Mouse (Mus musculus) forebrain, embryonic 11.5 days (tissue): ENCODE results near the gene Snrpd2. TPM values are rescaled to one million over a fixed set of nuclear protein-coding genes. Genes with fewer than 3 reads are reported as not detected.
A peak's percentile ranks its signal among the peaks of the same experiment; 100 is the strongest.

ENCODE experiments used
- ATAC-seq: fragments of 200-750 bp; cut with Nextera tagmentation; replicated peaks from 2 replicates; pipeline ENCODE4 v1.8.0; 2017; ENCODE audit warnings: moderate TSS enrichment; ENCODE audit not compliant: low FRiP score
- DNase-seq: peaks from one replicate; pipeline ENCODE4 v3.0.0-alpha.2; 2017; ENCODE audit warnings: low spot score
- H3K27ac ChIP-seq: fragments of 300-500 bp; sonication (generic); 2 replicates; pipeline ENCODE4 v1.5.1; 2014; ENCODE audit warnings: low read depth, low read length
- H3K27me3 ChIP-seq: fragments of 300-500 bp; sonication (generic); 2 replicates; pipeline ENCODE4 v1.6.1; 2014; ENCODE audit warnings: mild to moderate bottlenecking, low read length, mixed read lengths; ENCODE audit not compliant: control insufficient read depth, insufficient read depth
- H3K36me3 ChIP-seq: fragments of 300-500 bp; sonication (generic); 2 replicates; pipeline ENCODE4 v1.6.1; 2014; ENCODE audit warnings: mild to moderate bottlenecking, low read length, moderate library complexity, mixed read lengths; ENCODE audit not compliant: control insufficient read depth, insufficient read depth
- H3K4me1 ChIP-seq: fragments of 300-500 bp; sonication (generic); replicated peaks from 2 replicates; pipeline ENCODE4 v1.6.1; 2014; ENCODE audit warnings: low read length, mixed read lengths; ENCODE audit not compliant: control insufficient read depth, insufficient read depth
- H3K4me2 ChIP-seq: fragments of 300-500 bp; sonication (generic); 2 replicates; pipeline ENCODE4 v1.6.1; 2014; ENCODE audit warnings: low read depth, mild to moderate bottlenecking, low read length, moderate library complexity, mixed read lengths; ENCODE audit not compliant: severe bottlenecking
- H3K4me3 ChIP-seq: fragments of 300-500 bp; sonication (generic); 2 replicates; pipeline ENCODE4 v1.5.1; 2014; ENCODE audit warnings: low read depth, low read length
- H3K9ac ChIP-seq: fragments of 300-500 bp; sonication (generic); 2 replicates; pipeline ENCODE4 v1.6.1; 2014; ENCODE audit warnings: low read length
- H3K9me3 ChIP-seq: fragments of 300-500 bp; sonication (generic); 2 replicates; pipeline ENCODE4 v1.6.1; 2016; ENCODE audit warnings: low read length, mixed read lengths; ENCODE audit not compliant: control insufficient read depth
- WGBS: fragments of 180-500 bp; shearing (Covaris S2); extraction: QIAGEN DNeasy Blood & Tissue Kit; methylation state at CpG from one replicate; pipeline ENCODE4 v1.1.7; 2014; 5-methylcytosine and 5-hydroxymethylcytosine counted together
- microRNA counts: library from miRNA; unstranded; fragments of <30 nt; microRNA quantifications from one replicate; lab custom pipeline; 2015
- microRNA-seq: library from miRNA; unstranded; fragments of <30 nt; microRNA quantifications from one replicate; pipeline ENCODE4, GENCODE M21; 2016; ENCODE audit not compliant: insufficient number of aligned reads
- polyA plus RNA-seq: library from polyadenylated mRNA; unstranded; fragments of >200 nt; fragmentation: Nextera tagmentation; extraction: Ambion mirVana; gene quantifications from 2 replicates; pipeline ENCODE4 v1.2.1, GENCODE M21; 2014

Snrpd2 gene
- polyA plus RNA-seq, 1 experiment from 2014 or later: 154 TPM

GRCm38 (mm10) chr7:19184758-19185157 lies 35.2 kb downstream of the Snrpd2 start:
- H3K9ac ChIP-seq: no peak overlapping the region
- 85% methylated on average over 6 of the region's 6 CpGs for WGBS
- H3K36me3 ChIP-seq: no peaks in the 10 kb centered on the region
- H3K9me3 ChIP-seq: no peaks in the 10 kb centered on the region
- H3K27ac ChIP-seq: peak overlapping the region; percentile 55
- peak; percentile 23; the same call in 1 of the 2 replicates for ATAC-seq
- H3K4me2 ChIP-seq: no peak overlapping the region
- H3K27me3 ChIP-seq: peaks cover 8% of the 10 kb centered on the region
- DNase-seq: peak; percentile 73
- no peak overlapping the region for H3K4me3 ChIP-seq
- H3K4me1 ChIP-seq: peaks cover 5% of the 10 kb centered on the region

- Histone ChIP-seq H3K4me3 (no peak overlapping the region), H3K4me1 (no peaks in the 10 kb centered on the region), H3K9ac (no peak overlapping the region), H3K4me2 (no peak overlapping the region), H3K36me3 (peaks cover 9% of the 10 kb centered on the region; the same call in 1 of the 2 replicates), H3K27me3 (no peaks in the 10 kb centered on the region), H3K9me3 (peaks cover 3% of the 10 kb centered on the region; the same call in 1 of the 2 replicates), H3K27ac (no peak overlapping the region)
- 100% methylated on average over 4 of the region's 4 CpGs for WGBS
- DNase-seq: no peak
- ATAC-seq: no peak
Observed at GRCm38 (mm10) chr7:19194676-19195075, 45.2 kb downstream of the Snrpd2 start.

- DNase-seq: peak; percentile 67
- 72% methylated on average over 6 of the region's 6 CpGs for WGBS
Observed at GRCm38 (mm10) chr7:19196676-19197075, 47.2 kb downstream of the Snrpd2 start.

GRCm38 (mm10) chr7:19197985-19198384 lies 48.5 kb downstream of the Snrpd2 start:
- no peak overlapping the region for H3K9ac ChIP-seq
- DNase-seq (no peak), ATAC-seq (no peak)
- H3K4me1 ChIP-seq: no peaks in the 10 kb centered on the region
- no peak overlapping the region for H3K4me3 ChIP-seq
- 25% methylated on average over 2 of the region's 2 CpGs for WGBS
- H3K27ac ChIP-seq: no peak overlapping the region
- H3K9me3 ChIP-seq: peaks cover 3% of the 10 kb centered on the region; the same call in 1 of the 2 replicates
- H3K36me3 ChIP-seq: peaks cover 9% of the 10 kb centered on the region; the same call in 1 of the 2 replicates
- no peak overlapping the region for H3K4me2 ChIP-seq
- H3K27me3 ChIP-seq: no peaks in the 10 kb centered on the region

More at GRCm38 (mm10) chr7:19196676-19197075, 47.2 kb downstream of the Snrpd2 start:
- no peaks in the 10 kb centered on the region for H3K4me1 ChIP-seq
- no peak overlapping the region for H3K9ac ChIP-seq
- no peak overlapping the region for H3K4me2 ChIP-seq
- ATAC-seq: no peak
- H3K4me3 ChIP-seq: no peak overlapping the region
- no peak overlapping the region for H3K27ac ChIP-seq
- peaks cover 3% of the 10 kb centered on the region; the same call in 1 of the 2 replicates for H3K9me3 ChIP-seq
- H3K36me3 ChIP-seq: peaks cover 9% of the 10 kb centered on the region; the same call in 1 of the 2 replicates
- H3K27me3 ChIP-seq: no peaks in the 10 kb centered on the region

- H3K27me3 ChIP-seq: no peaks in the 10 kb centered on the region
- H3K4me3 ChIP-seq: no peak overlapping the region
- no peaks in the 10 kb centered on the region for H3K4me1 ChIP-seq
- WGBS: 60% methylated on average over 14 of the region's 15 CpGs
- DNase-seq (no peak), ATAC-seq (no peak)
- H3K27ac ChIP-seq: no peak overlapping the region
- H3K4me2 ChIP-seq: no peak overlapping the region
- H3K36me3 ChIP-seq: no peaks in the 10 kb centered on the region; the same call in 1 of the 2 replicates
- no peak overlapping the region for H3K9ac ChIP-seq
- no peaks in the 10 kb centered on the region; the same call in 1 of the 2 replicates for H3K9me3 ChIP-seq
Observed at GRCm38 (mm10) chr7:19201660-19202059, 52.1 kb downstream of the Snrpd2 start.

GRCm38 (mm10) chr7:19202065-19202850 lies 52.7 kb downstream of the Snrpd2 start:
- no peak for ATAC-seq

More at GRCm38 (mm10) chr7:19202065-19202850, 52.7 kb downstream of the Snrpd2 start:
- Histone ChIP-seq H3K36me3 (no peaks in the 10 kb centered on the region; the same call in 1 of the 2 replicates), H3K4me3 (no peak overlapping the region), H3K4me2 (no peak overlapping the region), H3K4me1 (no peaks in the 10 kb centered on the region), H3K27me3 (no peaks in the 10 kb centered on the region), H3K9ac (no peak overlapping the region), H3K9me3 (no peaks in the 10 kb centered on the region; the same call in 1 of the 2 replicates), H3K27ac (no peak overlapping the region)
- 62% methylated on average over 15 of the region's 15 CpGs for WGBS
- DNase-seq: no peak

MicroRNAs within 50 kb of the gene (microRNA counts, 519-probe panel; counts per million panel counts)
- 31.2 counts per million for microRNA mmu-miR-330 (lab: Ali Mortazavi, UCI)

Small RNA genes lying within 50 kb of the gene (microRNA-seq; reads per million reads assigned to microRNA genes)
- gene Mir330: 457 reads per million, percentile 58 among the genes with 10 or more reads in this experiment

Other genes starting within 250 kb of the Snrpd2 start
- gene Ccdc61, start 239.3 kb upstream of the Snrpd2 start, polyA plus RNA-seq: 32.2 and 32.6 TPM in 2 replicates
- gene Nova2, start 223.8 kb upstream of the Snrpd2 start, polyA plus RNA-seq: 6.9 and 8.3 TPM in 2 replicates
- gene Nanos2, start 162.3 kb upstream of the Snrpd2 start, polyA plus RNA-seq: not detected in 2 replicates
- 4.6 and 4.7 TPM in 2 replicates for gene Mypop, start 158.5 kb upstream of the Snrpd2 start, polyA plus RNA-seq
- 31.6 and 39.4 TPM in 2 replicates for gene Irf2bp1, start 145.7 kb upstream of the Snrpd2 start, polyA plus RNA-seq
- not detected in 2 replicates for gene Foxa3, start 126.2 kb upstream of the Snrpd2 start, polyA plus RNA-seq
- gene Sympk, start 125.3 kb upstream of the Snrpd2 start, polyA plus RNA-seq: 31.0 and 39.7 TPM in 2 replicates
- not detected in 2 replicates for gene Rsph6a, start 95.0 kb upstream of the Snrpd2 start, polyA plus RNA-seq
- 20.9 and 25.4 TPM in 2 replicates for gene Dmwd, start 73.5 kb upstream of the Snrpd2 start, polyA plus RNA-seq
- 12.4 and 13.8 TPM in 2 replicates for gene Dmpk, start 65.9 kb upstream of the Snrpd2 start, polyA plus RNA-seq
- gene Six5, start 55.1 kb upstream of the Snrpd2 start, polyA plus RNA-seq: 9.9 and 10.8 TPM in 2 replicates
- 1.2 and 1.4 TPM in 2 replicates for gene Gm4969, start 31.4 kb upstream of the Snrpd2 start, polyA plus RNA-seq
- gene Fbxo46, start 29.9 kb upstream of the Snrpd2 start, polyA plus RNA-seq: 13.6 and 13.9 TPM in 2 replicates
- gene Qpctl, start 431 bp upstream of the Snrpd2 start, polyA plus RNA-seq: 13.8 and 13.9 TPM in 2 replicates
- gene Gipr, start 16.4 kb downstream of the Snrpd2 start, polyA plus RNA-seq: 0.56 and 0.75 TPM in 2 replicates
- gene Eml2, start 26.7 kb downstream of the Snrpd2 start, polyA plus RNA-seq: 2.0 and 2.1 TPM in 2 replicates
- 1.6 and 2.5 TPM in 2 replicates for gene Gpr4, start 62.8 kb downstream of the Snrpd2 start, polyA plus RNA-seq
- 54.1 and 59.8 TPM in 2 replicates for gene Opa3, start 78.6 kb downstream of the Snrpd2 start, polyA plus RNA-seq
- gene Vasp, start 122.1 kb downstream of the Snrpd2 start, polyA plus RNA-seq: 52.8 and 53.0 TPM in 2 replicates
- gene Ppm1n, start 130.3 kb downstream of the Snrpd2 start, polyA plus RNA-seq: 0.44 TPM in 1 of 2 replicates, not detected in the other
- 47.3 and 54.7 TPM in 2 replicates for gene Rtn2, start 132.9 kb downstream of the Snrpd2 start, polyA plus RNA-seq
- not detected in 2 replicates for gene Fosb, start 160.3 kb downstream of the Snrpd2 start, polyA plus RNA-seq
- 94.4 and 100 TPM in 2 replicates for gene Ercc1, start 195.1 kb downstream of the Snrpd2 start, polyA plus RNA-seq
- gene Cd3eap, start 209.8 kb downstream of the Snrpd2 start, polyA plus RNA-seq: 23.2 and 24.0 TPM in 2 replicates
- 5.8 and 6.4 TPM in 2 replicates for gene Ppp1r13l, start 210.0 kb downstream of the Snrpd2 start, polyA plus RNA-seq
- 18.2 and 25.2 TPM in 2 replicates for gene Ercc2, start 232.3 kb downstream of the Snrpd2 start, polyA plus RNA-seq